Mouse (Mus musculus): ENCODE results near the gene Asic4.
A peak's percentile ranks its signal among the peaks of the same experiment; 100 is the strongest.

The Asic4 gene

GRCm38 (mm10) chr1:75443247-75444024 lies 6.8 kb upstream of the Asic4 start:
- DNase-seq, result no peak

- no peak for DNase-seq
Observed at GRCm38 (mm10) chr1:75444208-75444607, 6.0 kb upstream of the Asic4 start.

- DNase-seq, result no peak
Observed at GRCm38 (mm10) chr1:75445141-75445701, 5.0 kb upstream of the Asic4 start.

- DNase-seq, result peak; percentile 82
Observed at GRCm38 (mm10) chr1:75445751-75446611, 4.3 kb upstream of the Asic4 start.

- no peak for DNase-seq
Observed at GRCm38 (mm10) chr1:75446656-75447055, 3.6 kb upstream of the Asic4 start.

GRCm38 (mm10) chr1:75447265-75448051 lies 2.8 kb upstream of the Asic4 start:
- peak; percentile 15 for DNase-seq

- no peak for DNase-seq
Observed at GRCm38 (mm10) chr1:75448052-75448431, 2.2 kb upstream of the Asic4 start.

- DNase-seq, result no peak
Observed at GRCm38 (mm10) chr1:75448937-75449336, 1.3 kb upstream of the Asic4 start.

GRCm38 (mm10) chr1:75449377-75450135 lies 680 bp upstream of the Asic4 start:
- no peak for DNase-seq

GRCm38 (mm10) chr1:75451900-75452299 lies 1.7 kb downstream of the Asic4 start:
- no peak for DNase-seq

GRCm38 (mm10) chr1:75455433-75455832 lies 5.2 kb downstream of the Asic4 start:
- no peak for DNase-seq

- DNase-seq, result no peak
Observed at GRCm38 (mm10) chr1:75455948-75456347, 5.7 kb downstream of the Asic4 start.

- DNase-seq, result no peak
Observed at GRCm38 (mm10) chr1:75456746-75457564, 6.7 kb downstream of the Asic4 start.

- no peak for DNase-seq
Observed at GRCm38 (mm10) chr1:75457710-75458024, 7.4 kb downstream of the Asic4 start.

- DNase-seq, result peak; percentile 35
Observed at GRCm38 (mm10) chr1:75458025-75458788, 8.0 kb downstream of the Asic4 start.

GRCm38 (mm10) chr1:75458789-75459684 lies 8.8 kb downstream of the Asic4 start:
- DNase-seq, result no peak

- DNase-seq, result no peak
Observed at GRCm38 (mm10) chr1:75460297-75460696, 10.1 kb downstream of the Asic4 start.

GRCm38 (mm10) chr1:75462636-75463035 lies 12.4 kb downstream of the Asic4 start:
- DNase-seq, result no peak

GRCm38 (mm10) chr1:75463652-75464204 lies 13.5 kb downstream of the Asic4 start:
- no peak for DNase-seq

Data from lung, postnatal 14 days (tissue).